Mouse (Mus musculus) CH12.LX (cell line): ENCODE data around the gene March1. TPM values are rescaled to one million over a fixed set of nuclear protein-coding genes. Genes with fewer than 3 reads are reported as not detected.

ENCODE experiments used
- DNase-seq: peaks from one replicate; pipeline ENCODE4 v3.0.0-alpha.2; 2013; ENCODE audit errors: extremely low read depth
- H3K27ac ChIP-seq: 2 replicates; pipeline ENCODE4 v1.5.1; 2012; ENCODE audit warnings: low read depth, mild to moderate bottlenecking, control low read depth, moderate library complexity; ENCODE audit not compliant: insufficient read depth
- H3K27me3 ChIP-seq: replicated peaks from 2 replicates; pipeline ENCODE3; 2012; ENCODE audit warnings: inconsistent platforms
- H3K36me3 ChIP-seq, 2 experiments: replicated peaks in 1 of 2; 2 replicates each; pipeline versions ENCODE3 to v1.6.1; 2012; ENCODE audit warnings: inconsistent platforms in 1 of 2, low read length in 1 of 2, mild to moderate bottlenecking in 1 of 2, mixed read lengths in 1 of 2, moderate library complexity in 1 of 2; ENCODE audit not compliant: control insufficient read depth in 1 of 2, insufficient read depth in 1 of 2
- H3K4me1 ChIP-seq, 2 experiments: 2 replicates each; pipeline ENCODE4 v1.6.1; 2012; ENCODE audit warnings: inconsistent platforms in 1 of 2, moderate library complexity in 1 of 2; ENCODE audit not compliant: insufficient read depth in 2 of 2, control insufficient read depth in 1 of 2
- H3K4me2 ChIP-seq: 2 replicates; pipeline ENCODE4 v1.6.1; 2012; ENCODE audit warnings: low read depth, mild to moderate bottlenecking, control low read depth; ENCODE audit not compliant: poor library complexity, insufficient read depth, severe bottlenecking
- H3K4me3 ChIP-seq, 3 experiments: fragments of 150-350 bp in 1 of 3; sonication (generic) in 1 of 3; replicated peaks in 1 of 3; 2 replicates each; pipeline versions ENCODE3 to v1.5.1; 2011 to 2012; ENCODE audit warnings: low read depth in 2 of 3, low read length in 2 of 3, mild to moderate bottlenecking in 2 of 3, moderate library complexity in 2 of 3, control low read depth in 1 of 3, improper control_type of control experiment in 1 of 3, inconsistent platforms in 1 of 3, mixed read lengths in 1 of 3; ENCODE audit not compliant: poor library complexity in 1 of 3
- H3K79me2 ChIP-seq: replicated peaks from 2 replicates; pipeline ENCODE4 v1.6.1; 2012; ENCODE audit warnings: mild to moderate bottlenecking, moderate library complexity; ENCODE audit not compliant: control insufficient read depth, poor library complexity, insufficient read depth, severe bottlenecking; ENCODE audit errors: extremely low read depth
- H3K9ac ChIP-seq: 2 replicates; pipeline ENCODE4 v1.6.1; 2012; ENCODE audit warnings: low read depth, mild to moderate bottlenecking, control low read depth, moderate library complexity; ENCODE audit not compliant: insufficient read depth
- H3K9me3 ChIP-seq: replicated peaks from 2 replicates; pipeline ENCODE3; 2012; ENCODE audit warnings: low read length, inconsistent platforms, mixed read lengths
- BHLHE40 ChIP-seq: IDR thresholded peaks from 2 replicates; pipeline ENCODE4 v1.6.1; 2011; ENCODE audit warnings: mild to moderate bottlenecking, low read depth, low read length, improper control_type of control experiment
- CHD1 ChIP-seq: IDR thresholded peaks from 2 replicates; pipeline ENCODE4 v1.6.1; 2012; ENCODE audit warnings: low read depth, low read length, improper control_type of control experiment, inconsistent platforms
- GABPA ChIP-seq: IDR thresholded peaks from 2 replicates; pipeline ENCODE4 v1.6.1; 2012; ENCODE audit warnings: low read depth, low read length, improper control_type of control experiment, inconsistent platforms; ENCODE audit not compliant: insufficient replicate concordance
- JUN ChIP-seq: IDR thresholded peaks from 2 replicates; pipeline ENCODE4 v1.6.1; 2011; ENCODE audit warnings: low read depth, mild to moderate bottlenecking, low read length, improper control_type of control experiment, moderate library complexity; ENCODE audit not compliant: insufficient read depth
- JUND ChIP-seq: conservative IDR thresholded peaks from 2 replicates; pipeline ENCODE4 v1.6.1; 2011; ENCODE audit warnings: low read depth, low read length, improper control_type of control experiment
- MAZ ChIP-seq: IDR thresholded peaks from 2 replicates; pipeline ENCODE4 v1.6.1; 2012; ENCODE audit warnings: low read depth, mild to moderate bottlenecking, inconsistent platforms, low read length, improper control_type of control experiment, moderate library complexity
- MYC ChIP-seq: IDR thresholded peaks from 2 replicates; pipeline ENCODE4 v1.6.1; 2011; ENCODE audit warnings: low read depth, mild to moderate bottlenecking, improper control_type of control experiment, low read length
- NRF1 ChIP-seq: IDR thresholded peaks from 2 replicates; pipeline ENCODE4 v1.6.1; 2014; ENCODE audit warnings: low read depth, mild to moderate bottlenecking, inconsistent platforms, low read length, improper control_type of control experiment, moderate library complexity
- PAX5 ChIP-seq: IDR thresholded peaks from 2 replicates; pipeline ENCODE4 v1.6.1; 2012; ENCODE audit warnings: low read length, inconsistent platforms, mixed read lengths
- POLR2AphosphoS2 ChIP-seq: IDR thresholded peaks from 2 replicates; pipeline ENCODE4 v1.6.1; 2011; ENCODE audit warnings: low read depth, low read length, improper control_type of control experiment
- RCOR1 ChIP-seq: conservative IDR thresholded peaks from 2 replicates; pipeline ENCODE4 v1.6.1; 2012; ENCODE audit warnings: low read depth, mild to moderate bottlenecking, inconsistent platforms, low read length, improper control_type of control experiment
- SMC3 ChIP-seq: IDR thresholded peaks from 2 replicates; pipeline ENCODE4 v1.6.1; 2011; ENCODE audit warnings: low read depth, low read length, improper control_type of control experiment
- TBP ChIP-seq: conservative IDR thresholded peaks from 2 replicates; pipeline ENCODE4 v1.6.1; 2011; ENCODE audit warnings: low read depth, low read length, improper control_type of control experiment
- TCF12 ChIP-seq: IDR thresholded peaks from 2 replicates; pipeline ENCODE4 v1.6.1; 2014; ENCODE audit warnings: low read depth, mild to moderate bottlenecking, inconsistent platforms, low read length, improper control_type of control experiment
- USF1 ChIP-seq: IDR thresholded peaks from 2 replicates; pipeline ENCODE4 v1.6.1; 2014; ENCODE audit warnings: low read depth, mild to moderate bottlenecking, inconsistent platforms, low read length, improper control_type of control experiment
- ZMIZ1 ChIP-seq: IDR thresholded peaks from 2 replicates; pipeline ENCODE4 v1.6.1; 2012; ENCODE audit warnings: low read depth, mild to moderate bottlenecking, inconsistent platforms, low read length, improper control_type of control experiment
- dilution Hi-C: fragments of 300-500 bp; cut with MboI; formaldehyde crosslinking; loops from 2 replicates; pipeline ENCODE4 v1.14.3; 2020; ENCODE audit warnings: low sequenced_read_pairs; ENCODE audit not compliant: extremely low pct_unique_long_range_greater_than_20kb, extremely low pct_ligation_motif_present
- in situ Hi-C: fragments of 300-500 bp; cut with MboI; formaldehyde crosslinking; loops from 3 replicates; pipeline ENCODE4 v1.14.3; 2019; ENCODE audit warnings: low sequenced_read_pairs, low pct_ligation_motif_present, low pct_unique_long_range_greater_than_20kb, mixed read lengths
- polyA plus RNA-seq: library from polyadenylated mRNA; unstranded; fragments of >175 nt; gene quantifications from 2 replicates; pipeline ENCODE4 v1.2.1, GENCODE M21; 2012; ENCODE audit warnings: low read depth; ENCODE audit not compliant: insufficient read length
- total RNA-seq, 2 experiments: library from RNA; depleted of rRNA; stranded (reverse); fragments of 300-350 nt in 1 of 2; fragments of >200 nt in 1 of 2; gene quantifications; 2 replicates each; pipeline ENCODE4 v1.2.3; 2012 to 2014

March1 gene
- total and polyA plus RNA-seq, 3 experiments: 0.16 to 0.21 TPM; not detected in 1

DNA sequence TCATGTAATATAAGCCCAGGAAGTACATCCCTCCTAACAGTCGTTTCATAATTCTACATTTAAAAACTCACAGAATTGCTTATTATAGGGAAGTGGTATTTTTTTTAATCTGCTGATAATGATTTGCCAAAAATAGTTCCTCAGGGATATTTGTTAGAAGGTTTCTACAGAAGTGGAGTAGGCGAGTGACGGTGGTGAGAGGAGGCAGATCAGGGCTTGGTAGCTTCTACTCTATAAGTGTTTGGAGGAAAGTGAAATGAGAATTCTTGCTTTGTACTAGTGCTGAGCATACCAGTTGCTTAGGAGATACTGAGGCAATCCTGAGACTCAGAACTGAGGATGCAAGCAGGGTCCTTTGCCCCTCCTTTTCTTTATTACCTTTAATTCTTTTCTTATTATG, 476.5 kb downstream of the March1 start:
- dilution Hi-C loops: no loop called here
- no peak overlapping the region for H3K4me2 ChIP-seq
- no peaks in the 10 kb centered on the region for H3K36me3 ChIP-seq
- no peak overlapping the region for H3K4me3 ChIP-seq
- H3K27ac ChIP-seq: no peak overlapping the region
- no peaks in the 10 kb centered on the region for H3K79me2 ChIP-seq
- H3K9ac ChIP-seq: no peak overlapping the region
- H3K9me3 ChIP-seq: no peaks in the 10 kb centered on the region
- H3K4me1 ChIP-seq: 0 out of 4 replicates have a peak, but pooled peaks cover 0 to 3% of the 10 kb centered on the region in 2 experiments
- TF ChIP-seq JUN (no peak), TBP (no peak), SMC3 (no peak)
- in situ Hi-C loops: no loop called here
- H3K27me3 ChIP-seq: no peaks in the 10 kb centered on the region
- no peak for DNase-seq

- H3K9ac ChIP-seq: no peak overlapping the region
- H3K9me3 ChIP-seq: no peaks in the 10 kb centered on the region
- no peak for DNase-seq
- H3K4me3 ChIP-seq: no peak overlapping the region
- no peak overlapping the region for H3K27ac ChIP-seq
- no peak overlapping the region for H3K4me2 ChIP-seq
- in situ Hi-C loops: no loop called here
- TF ChIP-seq GABPA (no peak), MAZ (no peak), JUND (no peak), BHLHE40 (no peak), CHD1 (no peak), USF1 (no peak), TCF12 (no peak), RCOR1 (no peak), POLR2AphosphoS2 (no peak), NRF1 (no peak), SMC3 (no peak), PAX5 (no peak), MYC (no peak), ZMIZ1 (no peak)
- TF ChIP-seq, all 38 proteins: peak for 0
- Histone ChIP-seq H3K79me2 (no peaks in the 10 kb centered on the region), H3K36me3 (no peaks in the 10 kb centered on the region), H3K27me3 (no peaks in the 10 kb centered on the region), H3K4me1 (no peaks in the 10 kb centered on the region)
- dilution Hi-C loops: no loop called here
Measured at GRCm38 (mm10) chr8:66098148-66098547, 480.4 kb downstream of the March1 start.
